Mouse (Mus musculus) stomach, postnatal 0 days (tissue): ENCODE measurements around the gene Aldh18a1.
A peak's percentile ranks its signal among the peaks of the same experiment; 100 is the strongest.

ENCODE experiments used
- CTCF ChIP-seq: IDR thresholded peaks from 2 replicates; pipeline ENCODE4 v1.5.1; 2016; ENCODE audit warnings: antibody characterized with exemption, low read depth, mild to moderate bottlenecking, moderate library complexity
- EP300 ChIP-seq: optimal IDR thresholded peaks from 2 replicates; pipeline ENCODE3; 2016; ENCODE audit warnings: antibody characterized with exemption

GRCm38 (mm10) chr19:40509274-40509673 is 79.0 kb downstream of the Aldh18a1 start:
- TF ChIP-seq CTCF (peak; percentile 34), EP300 (no peak)
